Mouse (Mus musculus) cerebellum, adult 11-12 months (tissue): ENCODE data around the gene Slc13a4.

Source experiments
- DNase-seq: peaks from one replicate; pipeline ENCODE4 v3.0.0; 2022

The Slc13a4 gene

DNA sequence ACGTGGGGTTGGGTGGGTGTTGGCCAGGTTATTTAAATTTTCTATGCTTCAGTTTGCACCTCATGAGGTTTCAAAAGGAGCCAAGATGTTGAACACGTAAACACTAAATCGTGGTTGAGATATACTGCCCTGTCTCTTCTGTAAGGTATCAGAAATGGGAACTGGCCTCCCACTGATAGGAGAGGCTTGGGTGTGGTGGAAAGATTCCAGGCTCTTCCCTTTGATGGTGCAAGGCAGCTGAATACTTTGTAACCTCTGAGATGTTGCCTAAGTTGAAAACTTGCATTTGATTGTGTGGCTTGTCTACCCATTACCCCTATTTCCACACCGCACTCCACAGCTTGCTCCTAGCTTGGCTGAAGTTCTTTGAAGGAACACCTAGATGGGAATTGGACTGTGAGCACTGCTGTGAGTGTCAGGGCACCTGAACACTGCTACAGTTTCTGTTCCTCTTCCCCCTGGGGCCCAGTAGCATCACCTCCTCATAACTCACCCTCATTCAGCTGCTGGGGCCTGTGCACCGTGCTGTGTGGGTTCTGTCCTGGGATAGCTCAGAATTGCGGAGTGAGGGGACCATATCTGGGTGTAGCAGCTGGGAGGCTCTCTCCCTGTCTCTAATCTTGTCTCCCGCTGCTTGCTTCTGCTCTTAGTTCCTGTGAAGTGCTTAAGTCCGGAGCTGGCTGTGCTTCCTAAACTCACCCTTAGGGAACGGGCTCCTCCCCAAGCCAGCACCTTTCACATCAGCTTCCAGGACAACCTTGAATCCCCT, 53.6 kb downstream of the Slc13a4 start:
- DNase-seq: no peak

DNA sequence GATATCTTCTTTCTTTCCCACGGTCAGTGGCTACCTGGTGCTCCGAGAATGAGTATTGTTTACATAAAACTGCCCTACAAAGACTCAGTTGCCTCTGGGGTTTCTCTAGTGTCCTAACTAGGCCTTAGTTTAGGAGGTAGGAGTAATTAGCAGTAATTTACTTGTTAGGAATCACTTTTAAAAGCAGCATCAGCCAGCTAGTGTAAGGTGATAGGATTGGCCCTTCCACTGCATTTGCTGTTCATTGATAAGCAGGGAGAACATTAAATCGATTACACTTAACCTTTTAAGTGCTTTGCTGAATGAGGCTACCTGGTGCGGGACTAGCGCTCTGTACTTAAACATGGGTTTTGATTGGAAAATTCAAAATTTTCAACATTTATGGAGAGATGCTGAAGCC, 54.5 kb downstream of the Slc13a4 start:
- no peak for DNase-seq

DNA sequence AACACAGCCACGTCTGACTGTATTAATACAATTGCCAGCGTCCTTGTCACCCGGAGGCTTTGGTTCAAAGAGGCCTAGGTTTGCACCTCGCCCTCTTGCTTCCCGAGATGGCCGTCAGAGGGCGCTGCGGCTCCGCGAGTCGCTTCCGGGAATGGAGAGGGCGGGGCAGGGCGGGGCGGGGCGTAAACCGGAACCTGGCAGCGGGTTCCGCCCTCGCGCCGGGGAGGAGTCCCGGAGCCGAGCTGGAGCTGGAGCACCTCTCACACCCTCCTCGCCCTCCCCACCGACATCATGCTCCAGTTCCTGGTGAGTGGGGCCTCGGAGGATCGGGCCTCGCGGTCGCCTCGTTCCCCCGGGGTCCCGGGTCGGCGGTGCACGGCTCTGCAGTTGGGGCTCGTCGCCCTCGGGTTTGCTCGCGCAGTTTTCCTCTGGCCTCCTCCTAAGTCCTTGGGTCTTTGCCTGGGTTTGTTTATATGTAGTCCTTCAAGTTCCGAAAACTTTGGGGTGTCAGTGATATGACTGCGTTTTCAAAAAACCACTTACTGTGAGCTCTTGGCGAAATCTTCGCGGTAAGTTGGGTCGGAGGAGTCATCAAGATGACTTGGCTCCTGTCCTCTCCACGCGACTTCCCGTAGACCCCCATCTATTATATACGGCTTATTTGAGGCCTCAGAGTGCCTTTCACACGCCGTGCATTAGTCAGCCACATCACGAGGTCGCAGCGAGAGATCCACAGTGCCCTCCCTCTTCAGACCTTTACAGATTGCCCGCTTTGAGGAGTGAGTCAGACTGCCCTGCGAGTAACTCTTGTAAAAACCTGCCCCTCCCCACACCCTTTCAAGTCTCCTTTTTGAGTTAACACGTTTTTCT, 55.2 kb downstream of the Slc13a4 start:
- DNase-seq: peak; percentile 84

DNA sequence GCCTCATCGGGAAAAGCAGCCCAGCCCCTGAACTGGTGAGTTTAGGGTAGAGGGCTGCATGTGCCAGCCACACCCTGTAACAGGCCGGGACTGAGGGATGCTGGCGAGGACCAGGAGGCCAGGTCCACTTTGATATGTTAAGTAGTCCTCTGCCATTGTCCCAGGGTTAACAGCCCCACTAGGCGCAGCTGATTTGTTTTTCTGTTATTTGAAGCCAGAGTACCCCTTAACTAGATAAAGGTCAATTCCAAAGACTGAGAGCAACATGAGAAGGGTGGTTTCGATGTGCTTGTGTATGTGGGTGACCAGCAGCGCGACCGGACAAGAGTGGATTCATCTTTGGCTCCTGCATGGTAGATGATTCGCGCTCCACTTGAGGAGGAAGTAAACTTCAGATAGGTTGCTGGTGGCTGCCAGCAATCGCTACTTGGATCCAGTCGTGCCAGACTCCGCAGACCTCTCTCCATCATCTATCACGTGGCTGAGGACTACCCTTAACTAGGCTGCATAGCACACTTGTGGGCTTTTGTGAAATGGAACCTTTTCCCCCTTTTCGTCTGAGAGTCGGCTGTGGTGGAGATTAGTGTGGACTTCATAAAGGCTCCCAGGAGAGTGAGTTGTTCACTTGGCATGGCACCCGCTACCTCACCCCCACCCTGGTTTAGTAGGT, 56.0 kb downstream of the Slc13a4 start:
- peak; percentile 16 for DNase-seq

DNA sequence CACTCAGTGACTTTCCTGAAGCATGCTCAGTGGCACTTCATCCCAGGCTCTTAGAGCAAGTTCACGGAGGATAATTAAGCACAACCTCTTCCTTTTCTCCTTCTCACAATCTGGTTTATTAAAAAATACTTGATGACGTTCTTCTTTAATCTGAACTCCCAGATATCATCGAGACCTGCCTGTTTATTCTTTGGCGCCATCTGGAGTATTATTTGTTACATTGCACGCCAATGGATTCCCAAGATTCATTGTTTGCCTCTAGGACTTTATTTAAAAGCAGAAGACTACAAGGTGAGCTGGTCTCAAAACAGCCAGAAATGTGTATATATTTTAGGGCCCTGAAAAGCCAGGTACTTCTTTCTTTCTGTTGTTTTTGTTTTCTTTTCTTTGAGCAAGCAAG, 62.8 kb downstream of the Slc13a4 start:
- DNase-seq: no peak

DNA sequence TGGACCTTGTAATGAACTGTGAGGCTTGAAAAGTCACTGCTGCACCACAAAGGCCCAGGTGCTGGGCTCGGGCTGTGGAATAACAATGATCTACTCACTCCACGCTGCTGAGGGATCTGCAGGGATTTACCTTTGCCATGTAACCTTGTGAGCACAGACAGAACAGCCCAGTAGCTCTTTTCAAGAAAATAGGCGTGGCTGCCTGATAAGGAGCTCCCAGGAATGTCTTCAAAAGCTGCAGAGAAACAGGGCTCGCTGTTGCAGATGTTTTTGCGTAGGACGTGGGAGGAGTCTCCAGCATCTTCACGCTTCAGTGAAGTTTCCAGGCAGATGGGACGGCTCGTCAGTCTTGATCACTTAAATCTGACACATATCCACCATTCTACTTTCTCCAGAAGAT, 63.9 kb downstream of the Slc13a4 start:
- no peak for DNase-seq

DNA sequence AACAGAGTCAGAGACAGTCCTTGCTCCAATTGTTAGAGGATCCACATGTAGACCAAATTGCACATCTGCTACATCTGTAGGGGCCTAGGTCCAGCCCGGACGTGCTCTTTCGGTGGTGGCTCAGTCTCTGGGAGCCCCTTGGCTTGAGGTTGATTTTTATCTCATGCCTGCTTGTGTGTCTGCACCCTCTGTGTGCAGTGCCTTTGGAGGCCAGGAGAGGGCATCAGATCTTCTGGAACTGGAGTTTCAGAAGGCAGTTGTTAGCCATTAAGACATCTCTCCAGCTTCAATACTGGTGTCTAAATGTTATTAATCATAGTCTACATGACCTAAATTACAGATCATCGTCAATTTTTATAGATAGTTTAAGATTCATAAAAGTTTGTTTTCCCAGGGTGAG, 64.7 kb downstream of the Slc13a4 start:
- no peak for DNase-seq

DNA sequence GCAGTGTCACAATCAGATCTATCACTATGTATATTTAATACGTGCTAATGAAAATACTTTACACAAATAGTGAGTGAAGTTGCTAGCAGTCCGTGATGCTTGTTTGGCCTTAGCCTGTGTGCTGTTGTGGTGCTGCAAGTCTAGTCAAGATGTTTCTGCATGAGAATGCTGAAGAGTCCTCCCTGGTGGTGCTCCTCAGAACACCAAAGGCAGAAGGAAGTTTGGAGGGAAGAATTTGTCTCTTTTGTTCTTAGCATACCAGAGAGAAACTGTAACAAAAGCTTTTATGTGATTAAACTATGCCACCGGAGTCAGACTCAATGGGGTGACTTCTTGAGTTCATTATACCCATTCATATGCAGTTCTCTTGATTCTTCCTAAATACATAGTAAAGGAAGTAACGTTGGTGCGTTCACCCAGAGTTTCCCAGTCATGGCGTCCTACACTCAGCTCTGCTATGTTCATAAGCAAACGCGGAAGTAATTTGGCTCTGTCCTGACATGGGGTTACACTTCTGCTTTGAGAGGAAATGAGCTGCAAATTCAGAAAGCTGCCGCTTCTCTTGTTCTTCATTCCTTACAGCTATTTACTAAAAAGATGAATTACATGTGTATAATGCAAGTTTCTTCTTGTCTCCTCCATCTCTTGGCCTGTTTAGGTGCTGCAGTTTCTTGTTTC, 71.7 kb downstream of the Slc13a4 start:
- DNase-seq: no peak

DNA sequence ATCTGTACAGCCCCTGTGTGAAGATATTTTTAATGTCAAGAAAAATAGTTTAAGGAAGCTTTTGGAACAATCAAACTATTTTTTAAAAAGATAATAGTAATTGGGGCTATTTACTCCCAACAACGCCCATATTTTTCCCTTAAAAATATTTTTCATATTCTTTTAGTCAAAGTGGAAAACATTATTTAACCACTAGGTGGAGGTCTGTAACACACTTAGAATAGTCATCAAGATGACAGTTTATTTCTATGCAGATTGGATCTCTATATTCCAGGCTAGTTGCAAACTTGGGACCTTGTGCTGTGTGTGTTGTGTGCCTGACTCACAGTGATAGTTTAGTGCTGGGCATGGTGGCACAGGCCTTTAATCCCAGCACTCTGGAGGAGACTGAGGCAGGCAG, 78.5 kb downstream of the Slc13a4 start:
- DNase-seq: no peak

DNA sequence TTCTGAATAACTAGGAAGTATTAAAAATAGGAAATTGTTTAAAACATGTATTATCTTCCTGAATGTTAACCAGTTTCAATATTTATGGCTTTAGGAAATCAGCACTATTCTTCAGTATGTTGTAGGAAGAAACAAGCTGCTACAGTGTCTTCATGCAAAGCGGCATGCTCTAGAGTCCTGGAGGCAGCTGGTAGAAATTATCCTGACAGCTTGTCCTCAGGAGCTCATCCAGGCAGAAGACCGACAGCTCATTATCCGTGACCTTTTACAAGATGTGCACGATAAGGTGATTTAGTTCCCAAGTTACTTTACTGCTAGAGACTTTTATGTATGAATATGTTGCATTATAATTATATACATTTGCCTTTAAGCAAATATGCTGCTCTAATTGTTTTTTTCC, 82.2 kb downstream of the Slc13a4 start:
- DNase-seq: no peak
